Mouse (Mus musculus): ENCODE measurements around the gene Sh2d1a. TPM values are rescaled to one million over a fixed set of nuclear protein-coding genes. Genes with fewer than 3 reads are reported as not detected.

The Sh2d1a gene
- total and polyA plus RNA-seq, 2 experiments from 2014 or later, result 0.22 TPM; not detected in 1

GRCm38 (mm10) chrX:42540756-42541053, 38.5 kb downstream of the Sh2d1a start:
- no peaks in the 10 kb centered on the region for H3K9me3 ChIP-seq (replicated peaks; ENCODE audit: control insufficient read depth, low read length)
- H3K4me1 ChIP-seq (ENCODE audit: control insufficient read depth, insufficient read depth), result no peaks in the 10 kb centered on the region
- no peaks in the 10 kb centered on the region for H3K27me3 ChIP-seq (ENCODE audit: control insufficient read depth, insufficient read depth, low read length)
- DNase-seq (ENCODE audit: low spot score), result peak; percentile 63
- no peak for ATAC-seq (ENCODE audit: insufficient read depth, low read depth)
- peak overlapping the region; percentile 40 for H3K4me3 ChIP-seq (ENCODE audit: low read depth, low read length)
- no peak overlapping the region for H3K9ac ChIP-seq (replicated peaks; ENCODE audit: low read depth, low read length)
- peak; percentile 65 for TF ChIP-seq CTCF (IDR thresholded peaks at IDR 0.05; ENCODE audit: low read depth)
- TF ChIP-seq EP300 (IDR thresholded peaks at IDR 0.05; ENCODE audit: low read depth), result no peak
- H3K27ac ChIP-seq (ENCODE audit: low read depth), result peak overlapping the region; percentile 53
- 24% methylated on average over 5 of the region's 5 CpGs for WGBS
- no peaks in the 10 kb centered on the region for H3K36me3 ChIP-seq (replicated peaks; ENCODE audit: control insufficient read depth, insufficient read depth, low read length)
- H3K4me2 ChIP-seq (ENCODE audit: low read depth, low read length), result peak overlapping the region; percentile 57

GRCm38 (mm10) chrX:42545076-42545475, 42.8 kb downstream of the Sh2d1a start:
- Histone ChIP-seq H3K36me3 (replicated peaks; ENCODE audit: control insufficient read depth, insufficient read depth, low read length) (no peaks in the 10 kb centered on the region), H3K4me1 (ENCODE audit: control insufficient read depth, insufficient read depth) (no peaks in the 10 kb centered on the region), H3K27ac (ENCODE audit: low read depth) (no peak overlapping the region), H3K4me3 (ENCODE audit: low read depth, low read length) (no peak overlapping the region), H3K27me3 (ENCODE audit: control insufficient read depth, insufficient read depth, low read length) (no peaks in the 10 kb centered on the region), H3K9ac (replicated peaks; ENCODE audit: low read depth, low read length) (no peak overlapping the region), H3K9me3 (replicated peaks; ENCODE audit: control insufficient read depth, low read length) (no peaks in the 10 kb centered on the region), H3K4me2 (ENCODE audit: low read depth, low read length) (no peak overlapping the region)
- no peak for TF ChIP-seq CTCF (IDR thresholded peaks at IDR 0.05; ENCODE audit: low read depth)
- no peak for TF ChIP-seq EP300 (IDR thresholded peaks at IDR 0.05; ENCODE audit: low read depth)
- 73% methylated on average over 1 of the region's 1 CpGs for WGBS
- no peak for DNase-seq (ENCODE audit: low spot score)
- ATAC-seq (ENCODE audit: insufficient read depth, low read depth), result no peak

DNA sequence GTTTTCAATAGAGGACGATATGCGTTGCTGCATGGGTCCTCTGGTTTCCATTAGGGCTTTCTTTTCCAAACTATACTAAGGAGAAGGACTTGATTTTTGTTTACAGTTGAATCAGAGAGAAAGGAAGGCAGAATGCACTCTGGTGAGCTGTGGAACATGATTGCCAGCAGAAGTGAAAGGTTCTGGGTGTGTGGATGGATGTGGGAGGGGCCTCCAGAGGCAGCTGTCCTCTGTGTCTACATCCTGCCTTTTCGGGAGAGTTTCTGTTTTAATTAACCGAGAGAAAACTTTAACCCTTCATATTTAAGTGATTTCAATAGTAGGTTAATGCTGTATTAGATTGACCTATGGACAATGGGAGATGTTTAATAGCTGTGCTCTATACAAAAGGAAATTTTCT, 46.3 kb downstream of the Sh2d1a start:
- H3K36me3 ChIP-seq (replicated peaks; ENCODE audit: control insufficient read depth, insufficient read depth, low read length), result no peaks in the 10 kb centered on the region
- WGBS, result 63% methylated on average over 4 of the region's 4 CpGs
- TF ChIP-seq EP300 (IDR thresholded peaks at IDR 0.05; ENCODE audit: low read depth), result no peak
- no peak for TF ChIP-seq CTCF (IDR thresholded peaks at IDR 0.05; ENCODE audit: low read depth)
- DNase-seq (ENCODE audit: low spot score) (no peak), ATAC-seq (ENCODE audit: insufficient read depth, low read depth) (no peak)
- no peaks in the 10 kb centered on the region for H3K4me1 ChIP-seq (ENCODE audit: control insufficient read depth, insufficient read depth)
- H3K4me3 ChIP-seq (ENCODE audit: low read depth, low read length), result no peak overlapping the region
- no peak overlapping the region for H3K9ac ChIP-seq (replicated peaks; ENCODE audit: low read depth, low read length)
- no peaks in the 10 kb centered on the region for H3K9me3 ChIP-seq (replicated peaks; ENCODE audit: control insufficient read depth, low read length)
- H3K27me3 ChIP-seq (ENCODE audit: control insufficient read depth, insufficient read depth, low read length), result no peaks in the 10 kb centered on the region
- H3K4me2 ChIP-seq (ENCODE audit: low read depth, low read length), result no peak overlapping the region
- no peak overlapping the region for H3K27ac ChIP-seq (ENCODE audit: low read depth)

DNA sequence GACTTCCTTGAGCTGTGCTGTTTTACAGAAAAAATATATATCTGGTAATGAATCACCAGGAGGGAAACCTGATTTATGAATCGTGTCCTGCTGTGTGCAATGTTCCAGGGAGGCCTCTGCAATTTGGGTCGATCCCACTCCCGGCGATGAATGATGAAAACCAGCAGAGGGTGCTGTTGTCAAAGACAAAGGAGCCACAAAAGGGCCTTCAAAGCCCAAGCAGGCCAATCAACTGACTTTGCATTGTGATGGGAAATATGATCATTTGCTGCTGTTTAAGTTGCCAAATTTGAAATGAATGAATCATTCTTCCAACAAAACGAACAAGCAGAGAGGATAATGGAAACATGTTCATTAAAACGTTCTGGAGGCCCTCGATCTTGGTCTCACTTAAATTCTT, 55.0 kb downstream of the Sh2d1a start:
- DNase-seq (ENCODE audit: low spot score) (peak; percentile 19), ATAC-seq (ENCODE audit: insufficient read depth, low read depth) (no peak)
- 23% methylated on average over 7 of the region's 7 CpGs for WGBS
- Histone ChIP-seq H3K4me3 (ENCODE audit: low read depth, low read length) (no peak overlapping the region), H3K27me3 (ENCODE audit: control insufficient read depth, insufficient read depth, low read length) (no peaks in the 10 kb centered on the region), H3K27ac (ENCODE audit: low read depth) (no peak overlapping the region), H3K4me2 (ENCODE audit: low read depth, low read length) (no peak overlapping the region), H3K36me3 (replicated peaks; ENCODE audit: control insufficient read depth, insufficient read depth, low read length) (no peaks in the 10 kb centered on the region), H3K4me1 (ENCODE audit: control insufficient read depth, insufficient read depth) (no peaks in the 10 kb centered on the region), H3K9me3 (replicated peaks; ENCODE audit: control insufficient read depth, low read length) (no peaks in the 10 kb centered on the region), H3K9ac (replicated peaks; ENCODE audit: low read depth, low read length) (no peak overlapping the region)
- TF ChIP-seq EP300 (IDR thresholded peaks at IDR 0.05; ENCODE audit: low read depth) (no peak), CTCF (IDR thresholded peaks at IDR 0.05; ENCODE audit: low read depth) (peak; percentile 63)

DNA sequence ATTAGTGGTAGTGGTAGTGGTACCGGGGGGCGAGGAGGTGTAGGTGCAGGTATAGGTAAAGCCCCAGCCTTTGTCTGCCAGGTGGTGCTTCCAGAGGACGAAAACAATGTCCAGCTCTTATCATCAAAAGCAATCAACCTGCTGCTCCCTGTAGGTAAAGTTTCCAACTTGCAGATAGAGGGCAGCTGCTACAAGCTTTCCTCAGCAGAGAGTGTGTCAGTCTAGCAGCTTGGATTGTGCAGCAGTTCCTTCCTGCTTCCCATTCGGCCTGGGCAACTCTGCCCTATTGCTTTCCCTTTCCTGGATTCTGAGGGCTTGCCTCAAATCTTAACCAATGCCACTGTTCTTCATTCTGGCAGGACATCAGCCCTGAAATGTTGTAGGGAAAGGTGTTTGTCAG, 56.4 kb downstream of the Sh2d1a start:
- Histone ChIP-seq H3K4me1 (ENCODE audit: control insufficient read depth, insufficient read depth) (no peaks in the 10 kb centered on the region), H3K9me3 (replicated peaks; ENCODE audit: control insufficient read depth, low read length) (no peaks in the 10 kb centered on the region), H3K27ac (ENCODE audit: low read depth) (no peak overlapping the region), H3K4me3 (ENCODE audit: low read depth, low read length) (no peak overlapping the region), H3K27me3 (ENCODE audit: control insufficient read depth, insufficient read depth, low read length) (no peaks in the 10 kb centered on the region), H3K36me3 (replicated peaks; ENCODE audit: control insufficient read depth, insufficient read depth, low read length) (no peaks in the 10 kb centered on the region), H3K4me2 (ENCODE audit: low read depth, low read length) (no peak overlapping the region), H3K9ac (replicated peaks; ENCODE audit: low read depth, low read length) (no peak overlapping the region)
- TF ChIP-seq EP300 (IDR thresholded peaks at IDR 0.05; ENCODE audit: low read depth), result no peak
- no peak for TF ChIP-seq CTCF (IDR thresholded peaks at IDR 0.05; ENCODE audit: low read depth)
- WGBS, result 65% methylated on average over 4 of the region's 4 CpGs
- no peak for DNase-seq (ENCODE audit: low spot score)
- ATAC-seq (ENCODE audit: insufficient read depth, low read depth), result no peak

Other genes with a start within 250 kb of the Sh2d1a start
- gene Tex13c2, start 12.8 kb upstream of the Sh2d1a start, total RNA-seq (2014; rRNA removed; ENCODE audit: low replicate concordance), result not detected in 2 replicates
- gene Tex13c2, start 12.8 kb upstream of the Sh2d1a start, polyA plus RNA-seq (2015; fragmentation: Nextera tagmentation; extraction: Ambion mirVana), result not detected in 2 replicates

All from heart, postnatal 0 days (tissue).